Mouse (Mus musculus) kidney, postnatal 0 days (tissue): ENCODE measurements at regions not wholly inside any gene's neighbourhood (a gene's known extent, or its start where the extent isn't known, plus 50 kb on each side); places are given as distances from the start of the nearest gene placed in this dataset.
A peak's percentile ranks its signal among the peaks of the same experiment; 100 is the strongest.

Experiments used
- ATAC-seq: fragments of 200-750 bp; cut with Nextera tagmentation; replicated peaks from 2 replicates; pipeline ENCODE4 v1.8.0; 2017; ENCODE audit warnings: low read depth, moderate number of reproducible peaks, moderate TSS enrichment, moderate library complexity; ENCODE audit not compliant: low FRiP score
- DNase-seq: peaks from one replicate; pipeline ENCODE4 v3.0.0-alpha.2; 2016; ENCODE audit warnings: low spot score
- H3K27ac ChIP-seq: fragments of 300-500 bp; sonication (generic); 2 replicates; pipeline ENCODE4 v1.5.1; 2014; ENCODE audit warnings: mild to moderate bottlenecking
- H3K27me3 ChIP-seq: fragments of 300-500 bp; sonication (generic); 2 replicates; pipeline ENCODE4 v1.6.1; 2014; ENCODE audit warnings: low read length, mixed read lengths; ENCODE audit not compliant: insufficient read depth
- H3K36me3 ChIP-seq: fragments of 300-500 bp; sonication (generic); 2 replicates; pipeline ENCODE4 v1.6.1; 2014; ENCODE audit warnings: low read length, mixed read lengths; ENCODE audit not compliant: insufficient read depth
- H3K4me1 ChIP-seq: fragments of 300-500 bp; sonication (generic); replicated peaks from 2 replicates; pipeline ENCODE4 v1.6.1; 2014; ENCODE audit warnings: antibody characterized with exemption, low read length, mixed read lengths; ENCODE audit not compliant: insufficient read depth
- H3K4me2 ChIP-seq: fragments of 300-500 bp; sonication (generic); 2 replicates; pipeline ENCODE4 v1.6.1; 2014; ENCODE audit warnings: mild to moderate bottlenecking, low read length, moderate library complexity, mixed read lengths
- H3K4me3 ChIP-seq: fragments of 300-500 bp; sonication (generic); replicated peaks from 2 replicates; pipeline ENCODE4 v1.5.1; 2014; ENCODE audit warnings: low read depth, low read length
- H3K9ac ChIP-seq: fragments of 300-500 bp; sonication (generic); 2 replicates; pipeline ENCODE4 v1.6.1; 2014; ENCODE audit warnings: low read depth, low read length
- H3K9me3 ChIP-seq: fragments of 300-500 bp; sonication (generic); replicated peaks from 2 replicates; pipeline ENCODE4 v1.6.1; 2016; ENCODE audit warnings: low read length, inconsistent platforms, mixed read lengths
- CTCF ChIP-seq: IDR thresholded peaks from 2 replicates; pipeline ENCODE4 v1.5.1; 2016; ENCODE audit warnings: antibody characterized with exemption, low read depth, mild to moderate bottlenecking, moderate library complexity
- WGBS: fragments of 180-500 bp; shearing (Covaris S2); extraction: QIAGEN DNeasy Blood & Tissue Kit; methylation state at CpG from one replicate; pipeline ENCODE4 v1.1.7; 2014; 5-methylcytosine and 5-hydroxymethylcytosine counted together

GRCm38 (mm10) chr4:69761841-69762240, 648.4 kb downstream of the Cdk5rap2 start:
- no peak overlapping the region for H3K27ac ChIP-seq
- H3K4me3 ChIP-seq: no peak overlapping the region
- H3K4me2 ChIP-seq: no peak overlapping the region
- H3K36me3 ChIP-seq: no peaks in the 10 kb centered on the region
- H3K27me3 ChIP-seq: no peaks in the 10 kb centered on the region
- H3K9me3 ChIP-seq: no peaks in the 10 kb centered on the region
- H3K9ac ChIP-seq: no peak overlapping the region
- whole genome bisulfite sequencing: 86% methylated on average over 3 of the region's 3 CpGs
- no peak for DNase-seq
- TF ChIP-seq CTCF: no peak
- H3K4me1 ChIP-seq: no peaks in the 10 kb centered on the region
- ATAC-seq: no peak

- no peak overlapping the region for H3K4me2 ChIP-seq
- no peaks in the 10 kb centered on the region for H3K27me3 ChIP-seq
- H3K4me3 ChIP-seq: no peak overlapping the region
- DNase-seq: no peak
- H3K9me3 ChIP-seq: no peaks in the 10 kb centered on the region
- no peak overlapping the region for H3K9ac ChIP-seq
- ATAC-seq: no peak
- WGBS: 80% methylated on average over 2 of the region's 2 CpGs
- H3K36me3 ChIP-seq: no peaks in the 10 kb centered on the region
- no peak for TF ChIP-seq CTCF
- H3K4me1 ChIP-seq: no peaks in the 10 kb centered on the region
- H3K27ac ChIP-seq: no peak overlapping the region
Measured at GRCm38 (mm10) chr4:69759596-69759995, 650.6 kb downstream of the Cdk5rap2 start.

- no peak for ATAC-seq
- Histone ChIP-seq H3K9ac (no peak overlapping the region), H3K4me2 (no peak overlapping the region), H3K36me3 (no peaks in the 10 kb centered on the region), H3K4me1 (no peaks in the 10 kb centered on the region), H3K4me3 (no peak overlapping the region), H3K27me3 (no peaks in the 10 kb centered on the region), H3K9me3 (no peaks in the 10 kb centered on the region), H3K27ac (no peak overlapping the region)
- TF ChIP-seq CTCF: peak; percentile 63
- WGBS: 79% methylated on average over 2 of the region's 2 CpGs
- DNase-seq: peak; percentile 59
Measured at GRCm38 (mm10) chr4:69754567-69754966, 655.7 kb downstream of the Cdk5rap2 start.

- DNase-seq (no peak), ATAC-seq (no peak)
- H3K9ac ChIP-seq: no peak overlapping the region
- H3K4me3 ChIP-seq: no peak overlapping the region
- no peaks in the 10 kb centered on the region for H3K36me3 ChIP-seq
- H3K4me1 ChIP-seq: no peaks in the 10 kb centered on the region
- 82% methylated on average over 3 of the region's 3 CpGs for WGBS
- H3K27ac ChIP-seq: no peak overlapping the region
- TF ChIP-seq CTCF: no peak
- no peaks in the 10 kb centered on the region for H3K27me3 ChIP-seq
- H3K4me2 ChIP-seq: no peak overlapping the region
- H3K9me3 ChIP-seq: no peaks in the 10 kb centered on the region
Measured at GRCm38 (mm10) chr4:69753086-69753485, 657.2 kb downstream of the Cdk5rap2 start.

GRCm38 (mm10) chr4:69739833-69740510, 670.3 kb downstream of the Cdk5rap2 start:
- no peaks in the 10 kb centered on the region for H3K27me3 ChIP-seq
- no peak overlapping the region for H3K9ac ChIP-seq
- H3K4me1 ChIP-seq: no peaks in the 10 kb centered on the region
- no peak overlapping the region for H3K4me3 ChIP-seq
- TF ChIP-seq CTCF: no peak
- no peaks in the 10 kb centered on the region for H3K9me3 ChIP-seq
- H3K27ac ChIP-seq: no peak overlapping the region
- no peak for DNase-seq
- H3K36me3 ChIP-seq: no peaks in the 10 kb centered on the region
- no peak for ATAC-seq
- 70% methylated on average over 7 of the region's 7 CpGs for WGBS
- H3K4me2 ChIP-seq: no peak overlapping the region
